Mouse (Mus musculus) C2C12 (cell line): ENCODE measurements at regions not wholly inside any gene's neighbourhood (a gene's known extent, or its start where the extent isn't known, plus 50 kb on each side); places are given as distances from the start of the nearest gene placed in this dataset.

Source experiments
- H3K27me3 ChIP-seq: one replicate; pipeline ENCODE4 v1.6.1; 2011; ENCODE audit not compliant: control insufficient read depth, insufficient read depth, insufficient read length
- H3K36me3 ChIP-seq: one replicate; pipeline ENCODE4 v1.6.1; 2011; ENCODE audit not compliant: control insufficient read depth, insufficient read depth
- H3K4me3 ChIP-seq: one replicate; pipeline ENCODE4 v1.5.1; 2011; ENCODE audit warnings: mild to moderate bottlenecking, control low read depth; ENCODE audit not compliant: poor library complexity, insufficient read depth, severe bottlenecking
- H3K79me2 ChIP-seq: one replicate; pipeline ENCODE4 v1.6.1; 2011; ENCODE audit not compliant: control insufficient read depth, insufficient read depth
- H3K79me3 ChIP-seq: one replicate; pipeline ENCODE4 v1.6.1; 2011; ENCODE audit warnings: low read depth, control low read depth
- H3ac ChIP-seq: one replicate; pipeline ENCODE3; 2011; ENCODE audit warnings: low read depth; ENCODE audit not compliant: control insufficient read depth, insufficient read length
- CEBPB ChIP-seq: IDR thresholded peaks from one replicate; pipeline ENCODE4 v1.6.1; 2011; ENCODE audit warnings: low read depth, mild to moderate bottlenecking, control low read depth, moderate library complexity
- CTCF ChIP-seq: IDR thresholded peaks from one replicate; pipeline ENCODE4 v1.5.1; 2011; ENCODE audit not compliant: control insufficient read depth, insufficient read depth, insufficient read length
- FOSL1 ChIP-seq: IDR thresholded peaks from one replicate; pipeline ENCODE4 v1.8.0; 2011; ENCODE audit warnings: mild to moderate bottlenecking, low read length; ENCODE audit not compliant: poor library complexity, insufficient read depth, severe bottlenecking
- MAX ChIP-seq: IDR thresholded peaks from one replicate; pipeline ENCODE4 v1.6.1; 2011; ENCODE audit warnings: mild to moderate bottlenecking, control low read depth
- MYOD1 ChIP-seq: IDR thresholded peaks from one replicate; pipeline ENCODE4 v1.6.1; 2011; ENCODE audit warnings: low read depth; ENCODE audit not compliant: control insufficient read depth, insufficient read length
- MYOG ChIP-seq: IDR thresholded peaks from one replicate; pipeline ENCODE4 v1.6.1; 2011; ENCODE audit not compliant: control insufficient read depth, insufficient read length; ENCODE audit errors: extremely low read depth
- USF1 ChIP-seq: IDR thresholded peaks from one replicate; pipeline ENCODE4 v1.6.1; 2011; ENCODE audit warnings: low read depth, mild to moderate bottlenecking, control low read depth, moderate library complexity

DNA sequence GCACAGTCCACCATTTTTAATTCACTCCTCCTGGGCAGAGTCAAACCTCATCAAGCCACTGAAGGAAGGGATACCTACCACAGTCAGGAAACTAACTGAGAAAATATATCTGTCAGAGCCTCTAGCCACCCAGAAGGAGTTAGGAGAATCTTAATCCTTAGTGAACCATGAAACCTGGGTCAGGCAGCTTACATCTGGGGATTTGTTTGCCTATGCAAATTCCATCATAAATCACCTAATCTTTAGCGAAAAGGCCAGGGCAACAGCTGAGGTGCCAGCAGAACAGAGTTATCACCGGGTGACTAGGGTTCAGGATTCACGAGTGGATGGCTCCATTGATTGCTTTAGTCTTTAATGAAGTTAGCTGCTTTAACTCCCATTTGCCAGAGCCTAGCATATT, 619.3 kb downstream of the Slc22a22 start:
- TF ChIP-seq MAX (no peak), CTCF (no peak), MYOG (no peak), FOSL1 (no peak), USF1 (no peak), MYOD1 (no peak), CEBPB (no peak)
- Histone ChIP-seq H3K4me3 (no peak overlapping the region), H3ac (no peak overlapping the region), H3K79me3 (no peaks in the 10 kb centered on the region), H3K27me3 (no peaks in the 10 kb centered on the region), H3K36me3 (no peaks in the 10 kb centered on the region), H3K79me2 (no peaks in the 10 kb centered on the region)

DNA sequence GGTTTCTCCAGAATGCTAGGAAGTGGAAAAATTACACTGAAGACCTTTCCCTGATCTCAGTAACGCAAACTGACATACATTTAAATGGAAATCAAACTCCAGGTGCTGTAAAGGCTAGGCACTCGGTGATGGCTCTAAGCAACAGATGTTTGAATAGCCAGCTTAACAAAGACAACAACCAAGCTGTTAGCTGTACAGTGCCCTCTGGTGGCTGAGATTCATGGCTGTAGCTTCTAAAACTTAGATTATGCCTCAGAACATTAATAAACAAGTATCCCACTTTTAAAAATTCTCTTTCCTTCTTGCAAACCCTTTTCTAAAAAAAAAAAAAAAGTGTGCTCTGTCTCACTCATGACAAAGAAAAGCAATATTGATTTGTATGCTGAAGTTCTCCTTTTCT, 621.4 kb downstream of the Slc22a22 start:
- Histone ChIP-seq H3K79me3 (no peaks in the 10 kb centered on the region), H3K4me3 (no peak overlapping the region), H3K36me3 (no peaks in the 10 kb centered on the region), H3K27me3 (no peaks in the 10 kb centered on the region), H3K79me2 (no peaks in the 10 kb centered on the region), H3ac (no peak overlapping the region)
- TF ChIP-seq CTCF = peak; percentile 49
- TF ChIP-seq MYOG = no peak
- TF ChIP-seq FOSL1 = no peak

DNA sequence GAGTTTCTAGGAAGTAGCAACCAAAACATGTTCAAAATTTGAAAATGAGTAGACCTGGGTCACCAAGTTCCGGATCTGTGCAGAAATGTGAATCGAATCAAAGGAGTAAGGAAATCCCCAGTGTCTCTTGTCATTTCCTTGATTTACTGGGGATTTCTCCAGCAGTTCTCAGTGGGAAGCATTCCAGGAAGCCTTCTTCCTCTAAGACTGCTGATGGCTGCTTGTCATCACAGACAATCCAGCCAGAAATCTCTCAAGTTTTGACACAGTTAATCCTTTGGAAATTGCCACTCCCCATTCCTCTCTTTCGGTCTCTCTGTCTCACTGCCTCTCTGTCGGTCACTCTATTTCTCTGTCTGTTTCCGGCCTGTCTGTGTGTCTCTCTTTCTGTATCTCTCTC, 624.3 kb downstream of the Slc22a22 start:
- Histone ChIP-seq H3K36me3 (no peaks in the 10 kb centered on the region), H3K27me3 (no peaks in the 10 kb centered on the region), H3K4me3 (no peak overlapping the region), H3K79me3 (no peaks in the 10 kb centered on the region), H3K79me2 (no peaks in the 10 kb centered on the region), H3ac (no peak overlapping the region)
- TF ChIP-seq MYOD1 = no peak
- TF ChIP-seq CTCF = no peak
- TF ChIP-seq MAX = no peak
- TF ChIP-seq USF1 = no peak
- TF ChIP-seq CEBPB = no peak
- TF ChIP-seq MYOG = no peak
- TF ChIP-seq FOSL1 = no peak

DNA sequence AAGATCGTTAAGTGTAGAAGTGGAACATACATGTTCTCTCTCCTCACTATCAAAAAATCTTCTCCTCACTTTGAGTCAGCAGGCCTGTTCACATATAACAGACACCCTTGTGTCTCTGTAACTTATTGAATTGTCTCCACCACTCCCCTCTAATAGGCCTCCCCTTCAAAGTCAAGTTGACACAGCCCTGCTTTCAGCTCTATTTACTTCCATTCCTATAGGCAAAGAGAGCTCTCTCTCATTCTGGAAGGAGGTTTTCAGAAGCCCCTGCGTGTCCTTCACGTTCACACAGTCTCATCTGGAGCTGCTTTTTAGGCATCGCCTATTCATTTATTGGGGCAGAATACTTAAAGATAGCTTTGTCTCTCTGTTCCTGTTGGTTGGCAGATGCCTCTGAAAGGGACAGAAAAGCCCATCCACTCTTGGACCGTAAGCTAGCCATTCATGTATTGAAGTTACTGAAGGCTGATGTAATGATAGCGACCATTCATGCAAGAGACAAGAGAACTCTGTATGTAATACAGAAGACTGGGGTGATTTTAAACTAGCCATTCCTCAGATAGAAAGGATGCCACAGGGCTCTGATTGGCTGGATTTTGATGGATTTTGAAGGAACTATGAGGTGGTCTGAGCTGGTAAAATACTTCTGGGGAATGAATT, 629.8 kb downstream of the Slc22a22 start:
- no peaks in the 10 kb centered on the region for H3K79me3 ChIP-seq
- H3K36me3 ChIP-seq = no peaks in the 10 kb centered on the region
- H3K79me2 ChIP-seq = no peaks in the 10 kb centered on the region
- no peak overlapping the region for H3ac ChIP-seq
- TF ChIP-seq USF1 = no peak
- no peak for TF ChIP-seq CEBPB
- TF ChIP-seq MAX = no peak
- TF ChIP-seq MYOD1 = no peak
- no peak for TF ChIP-seq FOSL1
- no peak for TF ChIP-seq MYOG
- no peak for TF ChIP-seq CTCF
- no peaks in the 10 kb centered on the region for H3K27me3 ChIP-seq
- H3K4me3 ChIP-seq = no peak overlapping the region

DNA sequence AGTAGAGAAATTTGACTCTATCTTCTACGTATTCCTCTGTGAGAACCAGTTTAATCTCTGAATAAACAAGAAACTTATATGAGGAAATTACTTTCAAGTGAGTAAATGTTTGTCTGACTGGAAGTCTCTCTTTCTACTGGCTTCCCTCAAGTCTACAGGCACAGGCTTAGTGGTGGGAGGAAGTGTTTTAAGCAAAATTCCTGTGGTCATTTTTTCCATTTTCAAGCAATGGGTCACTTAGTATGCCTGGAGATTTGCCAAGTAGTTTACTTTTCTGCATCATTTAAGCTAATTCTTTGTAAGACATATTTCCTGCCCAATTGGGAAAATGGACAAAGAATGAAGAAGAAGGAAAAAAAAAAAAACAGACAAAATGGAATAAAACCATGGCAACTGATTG, 632.9 kb downstream of the Slc22a22 start:
- no peak overlapping the region for H3K4me3 ChIP-seq
- no peaks in the 10 kb centered on the region for H3K79me3 ChIP-seq
- H3K27me3 ChIP-seq = no peaks in the 10 kb centered on the region
- H3K79me2 ChIP-seq = no peaks in the 10 kb centered on the region
- H3K36me3 ChIP-seq = no peaks in the 10 kb centered on the region
- TF ChIP-seq MYOD1 = no peak
- TF ChIP-seq USF1 = no peak
- no peak for TF ChIP-seq CTCF
- TF ChIP-seq MYOG = no peak
- no peak for TF ChIP-seq MAX
- TF ChIP-seq FOSL1 = peak; percentile 85
- TF ChIP-seq CEBPB = no peak
- H3ac ChIP-seq = no peak overlapping the region

DNA sequence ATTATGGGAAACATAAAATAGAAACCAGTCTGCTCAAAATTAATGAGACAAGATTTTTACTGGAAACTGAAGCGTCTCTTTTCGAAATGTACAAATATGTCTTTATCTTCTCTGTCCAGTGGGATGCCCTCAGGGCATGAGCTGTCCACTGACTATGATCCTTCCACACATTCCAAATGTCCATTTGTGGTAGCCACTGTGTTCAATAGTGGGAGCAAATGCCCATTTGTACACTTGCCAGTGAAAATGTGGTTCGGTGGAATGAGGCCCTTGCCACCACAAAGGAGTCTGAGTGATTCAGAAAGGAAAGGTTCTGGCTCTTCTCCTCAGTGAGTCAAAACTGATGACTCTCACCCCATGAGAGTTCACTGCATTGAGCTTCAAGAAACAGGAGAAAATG, 635.9 kb downstream of the Slc22a22 start:
- TF ChIP-seq CTCF = no peak
- peak; percentile 86 for TF ChIP-seq FOSL1
- no peak for TF ChIP-seq CEBPB
- peak; percentile 83 for TF ChIP-seq MAX
- peak; percentile 78 for TF ChIP-seq MYOD1
- TF ChIP-seq MYOG = no peak
- TF ChIP-seq USF1 = no peak
- H3K36me3 ChIP-seq = no peaks in the 10 kb centered on the region
- no peak overlapping the region for H3ac ChIP-seq
- H3K4me3 ChIP-seq = no peak overlapping the region
- no peaks in the 10 kb centered on the region for H3K27me3 ChIP-seq
- no peaks in the 10 kb centered on the region for H3K79me2 ChIP-seq
- H3K79me3 ChIP-seq = no peaks in the 10 kb centered on the region
